Mouse (Mus musculus) cerebellum, adult 9-10 months (tissue): ENCODE measurements at regions not wholly inside any gene's neighbourhood (a gene's known extent, or its start where the extent isn't known, plus 50 kb on each side); places are given as distances from the start of the nearest gene placed in this dataset.

ENCODE experiments used
- DNase-seq: peaks from one replicate; pipeline ENCODE4 v3.0.0; 2022

DNA sequence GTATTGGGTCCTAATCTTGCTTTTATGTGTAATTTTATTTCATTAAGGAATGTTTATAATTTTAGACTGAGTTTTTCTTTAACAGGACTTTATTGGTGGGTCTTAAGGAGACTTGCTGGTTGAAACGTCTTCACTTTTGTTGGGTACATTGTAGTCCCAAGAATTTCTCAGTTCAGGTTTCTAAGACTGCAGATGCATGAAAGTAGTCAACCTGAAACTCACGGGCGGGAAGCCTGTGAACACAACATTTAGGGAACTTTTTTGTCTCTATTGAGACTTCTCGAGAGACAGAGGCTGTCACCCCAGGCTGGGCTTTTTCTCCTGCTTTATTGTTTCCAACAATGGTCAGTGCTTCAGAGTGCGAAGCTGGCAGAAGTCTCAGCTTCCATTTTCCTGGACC, 152.5 kb upstream of the Ankrd55 start:
- no peak for DNase-seq

DNA sequence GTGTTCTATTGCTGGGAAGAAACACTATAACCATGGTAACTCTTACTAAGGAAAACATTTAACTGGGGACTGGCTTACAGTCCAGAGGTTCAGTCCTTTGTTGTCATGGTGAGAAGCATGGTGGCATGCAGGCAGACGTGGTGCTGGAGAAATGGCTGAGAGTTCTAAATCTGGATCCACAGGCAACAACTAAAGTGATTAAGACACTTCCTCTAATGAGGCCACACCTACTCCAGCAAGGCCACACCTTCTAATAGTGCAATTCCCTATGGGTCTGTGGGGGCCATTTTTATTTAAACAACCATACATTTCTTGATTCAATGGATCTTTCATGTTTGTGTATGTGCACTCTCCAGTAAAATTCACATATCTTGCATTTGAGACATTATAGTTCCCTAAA, 151.4 kb upstream of the Ankrd55 start:
- DNase-seq: no peak

DNA sequence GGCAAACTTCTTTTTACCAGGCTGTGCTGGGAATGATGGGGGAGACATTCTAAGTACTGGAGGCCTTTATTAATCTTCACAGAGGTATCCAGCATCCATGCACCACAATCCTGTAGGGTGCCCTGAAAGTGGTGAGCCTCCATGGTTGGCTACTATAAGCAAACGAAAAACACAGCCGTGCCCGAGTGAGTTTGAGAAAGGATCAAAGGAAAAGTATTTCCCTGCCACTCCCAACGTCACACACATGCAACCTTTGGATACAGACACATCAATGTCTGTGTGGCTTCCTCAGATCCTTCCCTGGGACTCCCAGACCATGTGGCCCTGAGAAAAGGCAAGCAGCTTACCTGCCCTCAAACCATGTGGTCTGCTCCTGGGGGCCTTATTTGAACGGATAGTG, 147.4 kb upstream of the Ankrd55 start:
- DNase-seq: no peak

DNA sequence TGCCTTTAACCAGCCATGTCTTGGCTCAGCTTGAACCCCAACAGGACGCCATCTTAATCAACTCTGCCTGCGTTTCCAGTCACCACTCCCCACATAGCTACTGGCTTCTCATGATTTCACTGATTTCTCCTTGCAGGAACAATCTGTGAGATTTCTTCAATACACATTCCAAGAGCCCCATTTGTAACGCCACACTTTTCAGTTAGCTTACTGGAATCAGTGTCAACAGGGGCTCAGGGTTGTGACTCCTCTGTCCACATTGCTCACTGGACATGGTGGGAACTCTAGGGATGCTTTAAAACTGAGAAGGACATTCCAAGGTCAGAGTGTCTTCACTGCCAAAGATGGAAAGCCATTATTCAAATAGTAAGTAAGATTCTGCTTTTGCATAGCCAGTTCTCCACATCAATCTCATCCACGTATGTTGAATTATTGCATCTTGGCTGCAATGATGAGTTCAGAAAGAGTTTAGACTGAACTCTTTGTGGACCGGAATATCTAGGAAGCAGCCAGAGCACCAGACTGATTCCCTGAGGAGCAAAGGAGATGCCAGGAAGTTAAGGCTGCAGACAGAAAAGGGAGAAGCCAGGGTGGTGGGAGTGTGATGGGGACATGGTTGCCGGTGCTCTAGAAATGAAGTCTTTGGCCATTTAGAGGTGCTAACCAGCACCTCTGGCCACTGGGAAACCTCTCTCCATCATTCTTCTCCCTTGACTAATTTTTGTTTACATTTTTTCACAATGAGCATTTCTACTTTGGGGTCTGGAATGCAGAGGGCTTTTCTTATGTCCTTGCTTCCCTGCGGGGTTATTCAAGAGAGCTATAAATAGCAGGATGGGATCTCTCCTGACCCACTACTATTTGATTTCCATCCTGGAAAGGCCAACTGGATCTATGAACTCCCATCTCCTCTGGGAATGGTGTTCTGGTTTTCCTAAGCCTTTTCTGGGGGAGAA, 143.6 kb upstream of the Ankrd55 start:
- no peak for DNase-seq

DNA sequence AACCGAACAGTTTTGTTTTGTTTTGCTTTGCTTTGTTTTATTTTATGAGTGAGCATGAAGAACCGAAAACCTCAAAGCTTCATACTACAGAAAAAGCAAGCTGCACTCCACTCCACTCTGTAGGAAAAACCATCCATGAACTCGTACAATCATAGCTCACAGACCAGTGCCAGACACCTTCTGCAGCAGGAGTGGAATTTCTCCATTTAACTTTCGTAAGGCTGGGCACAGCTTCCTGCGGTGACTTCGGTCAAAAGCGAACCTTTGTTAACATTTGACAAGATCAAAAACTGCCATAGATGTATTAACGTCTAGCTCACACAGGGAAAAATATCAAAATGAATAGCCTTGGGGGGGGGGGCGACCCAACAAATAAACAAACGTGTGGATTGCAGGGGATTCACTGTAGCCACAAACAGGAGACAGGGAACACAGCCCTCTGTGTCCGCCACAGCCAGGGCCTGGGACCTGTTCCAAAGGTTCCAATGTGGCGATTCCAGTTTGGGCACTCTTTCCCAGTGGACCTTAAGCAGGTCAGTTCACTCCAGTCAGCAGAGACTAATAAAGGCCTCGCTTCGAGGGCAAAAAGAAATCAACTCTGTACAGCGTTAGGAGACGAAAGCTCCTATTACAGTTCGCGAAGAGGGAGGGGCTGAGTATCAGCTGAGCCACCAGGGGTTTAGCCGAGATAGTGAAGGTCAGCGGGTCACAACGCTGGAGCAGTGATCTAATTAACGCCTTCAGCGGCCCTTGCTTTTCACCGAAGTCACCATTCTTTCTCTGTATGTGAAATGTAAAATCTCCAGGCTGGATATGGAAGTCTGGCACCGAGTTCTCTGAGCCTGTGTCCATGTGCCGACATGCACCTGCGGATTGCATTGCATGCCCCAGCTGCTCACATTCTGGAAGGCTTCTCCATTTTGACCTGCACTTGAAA, 135.4 kb upstream of the Ankrd55 start:
- peak; percentile 48 for DNase-seq

DNA sequence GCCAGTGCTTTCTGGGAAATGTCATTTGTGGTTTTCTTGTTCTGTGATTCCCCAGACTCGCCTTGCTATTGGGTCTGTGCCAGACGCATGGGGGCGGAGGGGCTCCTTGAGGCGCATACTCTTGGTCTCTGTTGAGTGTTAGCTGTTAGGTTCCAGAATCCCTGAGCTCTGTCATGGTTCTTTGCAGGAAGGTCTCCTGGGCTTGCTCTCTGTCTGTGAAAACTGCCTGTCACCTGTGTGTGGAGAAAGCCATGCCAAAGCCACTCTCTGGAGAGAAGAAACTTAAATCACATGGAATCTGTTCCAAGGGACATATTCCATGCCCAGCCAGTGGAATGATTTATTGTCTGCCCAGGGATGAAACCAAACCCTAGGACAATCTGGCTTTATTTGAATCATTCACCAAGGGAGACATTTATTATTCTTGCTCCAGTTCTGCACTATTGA, 134.5 kb upstream of the Ankrd55 start:
- DNase-seq: peak; percentile 33

DNA sequence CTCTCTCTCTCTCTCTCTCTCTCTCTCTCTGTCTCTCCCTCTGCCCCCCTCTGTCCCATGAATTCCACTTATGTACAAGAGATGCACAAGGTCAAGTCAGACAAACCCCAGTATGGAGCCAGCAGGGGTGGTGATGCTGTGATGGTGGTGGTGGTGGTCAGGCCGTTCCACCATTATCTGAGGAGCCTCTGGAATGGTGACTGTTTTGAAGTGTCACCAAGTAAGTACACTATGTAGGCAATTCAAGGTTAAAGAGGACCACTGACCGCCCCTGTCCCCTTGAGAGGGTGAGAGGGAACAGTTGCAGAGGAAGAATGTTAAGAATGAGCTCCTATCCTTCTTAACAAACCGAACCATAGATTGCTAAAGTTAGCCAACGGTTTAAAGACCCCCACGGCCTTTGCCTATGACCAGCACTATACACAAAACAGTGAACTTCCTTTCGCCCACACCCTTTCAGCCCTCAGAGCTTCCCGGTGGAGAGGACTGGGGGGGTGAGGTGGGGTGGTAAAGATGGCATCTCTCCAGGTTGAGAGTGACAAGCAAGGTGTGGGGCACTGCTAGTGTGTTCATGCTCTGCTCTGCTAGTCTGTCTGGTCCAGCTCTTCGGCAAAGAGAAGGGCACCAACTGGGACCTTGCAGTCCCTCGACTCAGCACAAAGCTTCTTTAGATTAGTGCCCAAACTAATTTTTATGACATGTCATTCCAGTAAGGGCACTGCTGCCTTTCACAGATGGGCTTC, 128.7 kb upstream of the Ankrd55 start:
- DNase-seq: no peak

DNA sequence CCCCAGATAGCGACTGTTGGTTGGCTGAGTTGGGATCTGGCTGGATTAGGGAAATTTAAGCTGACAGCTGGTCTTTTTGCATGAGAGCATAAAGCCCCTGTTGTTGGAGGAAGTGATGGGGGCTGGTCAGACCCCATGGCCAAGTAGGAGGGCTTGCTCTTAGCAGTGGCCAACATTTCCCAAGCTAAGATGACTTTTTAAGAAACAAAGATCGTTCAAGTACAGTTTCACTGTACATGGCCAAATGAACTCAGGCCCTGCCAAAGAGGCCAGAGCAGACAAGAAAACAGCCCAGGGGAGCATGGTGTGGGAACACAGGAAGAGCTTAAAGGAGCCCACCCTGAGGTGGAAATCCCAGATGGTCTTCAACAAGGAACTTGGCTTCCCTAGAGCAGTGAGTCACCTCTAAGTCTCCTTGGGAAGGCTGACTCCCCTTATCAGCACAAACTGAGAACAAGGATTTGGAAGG, 128.0 kb upstream of the Ankrd55 start:
- DNase-seq: no peak

DNA sequence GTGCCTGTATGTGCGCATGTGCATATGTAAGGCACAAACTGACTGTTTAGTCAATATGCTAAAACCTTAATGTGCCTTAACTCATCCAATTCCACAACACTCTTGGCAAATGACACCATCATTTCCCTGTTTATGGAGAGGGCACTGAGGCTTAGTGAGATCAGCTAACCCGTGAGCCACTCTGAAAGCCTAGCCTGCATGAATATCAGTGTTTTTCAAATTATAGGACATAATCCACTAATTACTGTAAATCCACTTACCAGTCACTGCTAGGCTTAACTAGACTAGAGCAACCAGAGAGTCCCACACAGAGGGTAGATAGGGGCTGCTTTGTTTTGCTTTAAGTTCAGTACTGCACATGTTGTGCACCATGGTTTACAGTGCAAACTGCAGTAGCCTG, 127.5 kb upstream of the Ankrd55 start:
- DNase-seq: no peak

DNA sequence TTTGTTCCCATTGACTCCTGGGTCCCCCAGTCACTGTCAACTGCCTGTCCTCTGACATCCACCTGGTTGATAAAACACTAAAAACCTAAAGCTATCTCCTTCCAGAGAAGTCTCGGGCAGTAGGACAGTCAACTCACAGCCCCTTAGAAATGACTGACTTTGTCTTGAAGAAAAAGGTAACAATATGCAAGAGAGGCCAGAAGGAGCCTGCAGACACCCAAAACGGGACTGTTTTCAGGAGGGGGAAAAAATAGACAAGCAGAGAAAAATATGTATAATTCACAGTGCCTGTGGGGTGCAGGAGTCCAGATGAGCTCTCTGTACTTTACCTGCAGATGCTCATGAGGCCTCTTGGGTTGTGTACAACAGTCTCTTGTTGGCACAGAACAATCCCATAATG, 126.4 kb upstream of the Ankrd55 start:
- no peak for DNase-seq

DNA sequence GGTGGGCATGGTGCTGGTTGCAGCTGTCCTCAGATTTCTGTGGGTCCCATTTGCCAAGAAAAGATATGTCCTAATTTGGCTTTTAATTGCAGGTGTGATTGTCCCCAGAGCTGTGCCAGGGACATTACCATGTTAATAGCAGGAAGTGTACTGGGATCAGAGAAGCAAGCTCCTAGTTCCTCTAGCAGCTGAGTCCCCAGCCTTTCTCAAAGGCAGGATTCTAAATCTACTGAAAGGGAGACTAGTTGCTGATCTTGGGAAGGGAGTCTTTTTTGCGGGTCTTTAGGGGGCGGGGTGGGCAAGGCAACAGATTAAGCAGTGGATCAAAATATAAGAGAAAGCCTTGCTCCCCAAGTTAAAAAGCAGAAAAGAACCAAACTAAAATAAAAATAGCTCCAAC, 122.3 kb upstream of the Ankrd55 start:
- DNase-seq: no peak

DNA sequence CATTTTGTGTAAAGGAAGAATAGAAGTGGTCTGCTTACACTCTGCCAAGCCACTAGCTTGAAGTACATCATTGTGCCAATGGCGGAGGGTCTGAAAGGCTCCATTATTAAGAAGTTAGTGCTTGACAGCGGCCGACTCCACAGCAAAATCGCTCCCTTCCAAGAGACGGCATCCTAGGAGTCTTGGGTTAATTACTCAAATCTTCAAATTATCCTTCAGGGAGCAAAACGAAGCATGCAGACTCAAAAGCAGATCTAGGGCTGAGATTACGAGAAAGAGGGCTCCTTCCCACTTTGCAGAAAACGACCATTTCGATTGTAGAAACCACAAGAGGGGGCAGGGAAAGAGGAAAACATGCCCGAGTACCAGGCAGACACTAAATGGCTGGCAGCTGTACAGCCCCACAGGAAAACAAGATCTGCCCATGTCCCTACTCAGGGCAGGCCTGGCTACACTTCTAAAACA, 121.9 kb upstream of the Ankrd55 start:
- DNase-seq: no peak

DNA sequence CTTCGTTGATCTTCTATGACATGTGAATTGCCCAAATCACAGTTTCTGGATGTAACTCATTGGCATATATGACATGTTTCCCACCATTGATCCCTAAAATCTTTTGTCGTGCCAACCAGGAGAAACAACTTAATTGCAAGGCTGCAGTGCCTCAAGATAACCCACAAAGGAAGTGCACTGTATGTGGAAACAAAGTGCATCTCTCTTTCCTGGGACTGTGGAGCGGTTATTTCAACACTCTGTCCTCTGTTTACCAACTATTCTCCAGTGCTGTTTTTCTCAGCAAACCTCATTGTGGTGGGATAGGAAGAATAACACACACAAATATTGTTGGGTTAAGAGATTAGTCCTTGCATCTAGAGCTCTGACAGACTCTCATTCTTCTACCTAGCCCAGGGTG, 119.8 kb upstream of the Ankrd55 start:
- no peak for DNase-seq

DNA sequence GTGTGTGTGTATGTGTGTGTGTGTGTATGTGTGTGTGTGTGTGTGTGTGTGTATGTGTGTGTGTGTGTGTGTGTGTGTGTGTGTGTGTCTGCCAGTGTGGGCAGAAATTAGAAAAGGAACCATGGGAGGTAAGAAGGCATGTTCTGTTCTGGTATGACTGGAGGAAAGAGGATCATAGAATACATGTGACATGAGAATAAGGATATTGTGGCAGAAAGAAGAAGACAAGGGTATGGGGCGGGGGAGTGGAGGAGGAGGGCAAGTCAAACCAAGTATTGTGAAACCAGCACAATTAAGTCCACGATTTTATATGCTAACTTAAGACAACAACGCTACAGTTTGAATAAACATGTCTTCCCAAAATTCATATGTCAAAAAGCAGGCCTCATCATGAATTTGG, 117.4 kb upstream of the Ankrd55 start:
- no peak for DNase-seq

DNA sequence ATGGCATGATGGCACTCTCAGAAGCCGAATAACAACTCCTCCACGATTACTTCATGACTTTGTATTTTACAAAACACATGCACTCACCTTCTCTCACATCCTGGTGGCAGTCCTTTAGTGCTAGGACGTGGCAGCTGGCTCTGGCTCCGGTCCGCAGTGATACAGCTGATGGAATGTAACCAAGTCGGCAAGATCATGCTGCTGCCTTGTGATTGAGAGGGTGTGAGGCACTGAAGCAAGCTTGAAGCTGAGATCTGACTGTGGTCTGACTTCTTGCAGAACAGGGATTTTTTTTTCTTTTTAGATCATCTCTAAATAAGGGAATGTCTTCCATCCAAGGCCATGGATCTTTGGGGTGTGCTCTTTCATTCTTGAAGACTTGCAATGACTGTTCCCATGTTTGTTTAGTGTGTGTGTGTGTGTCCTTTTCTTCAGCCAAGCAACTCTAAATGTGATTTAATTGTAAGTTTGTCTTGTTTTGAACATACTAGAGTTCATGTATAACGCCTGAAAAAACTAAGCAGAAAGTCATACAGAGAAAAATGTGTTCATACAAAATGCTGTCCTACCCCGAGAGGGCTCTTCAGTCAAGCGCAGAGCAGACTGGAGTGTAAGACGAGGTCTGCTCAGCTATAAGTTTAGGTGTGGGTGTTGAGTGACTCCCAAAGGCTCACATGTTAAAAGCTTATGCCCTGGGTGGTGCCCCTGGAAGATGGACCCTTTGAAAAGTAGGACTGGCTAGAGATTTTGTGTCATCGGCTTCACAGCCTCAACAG, 116.1 kb upstream of the Ankrd55 start:
- DNase-seq: no peak

DNA sequence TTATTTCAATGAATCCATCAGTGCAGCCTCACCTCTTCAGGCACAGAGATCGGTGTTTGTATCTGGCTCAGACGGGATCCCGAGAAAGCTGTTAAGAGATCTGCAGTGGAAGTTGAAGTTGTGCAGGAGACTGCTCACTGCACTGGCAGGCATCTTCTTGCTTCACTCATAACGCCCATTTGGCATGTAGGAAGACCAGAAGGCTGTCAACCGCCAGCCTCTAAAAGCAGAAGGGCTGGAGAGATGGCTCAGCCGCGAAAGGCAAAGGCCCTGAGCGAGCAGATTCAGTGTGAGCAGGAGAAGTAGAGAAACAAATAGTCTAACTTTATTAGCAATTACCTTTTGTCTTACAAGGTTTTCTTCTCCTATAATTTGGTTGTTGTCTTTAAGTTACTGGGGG, 114.3 kb upstream of the Ankrd55 start:
- DNase-seq: no peak

DNA sequence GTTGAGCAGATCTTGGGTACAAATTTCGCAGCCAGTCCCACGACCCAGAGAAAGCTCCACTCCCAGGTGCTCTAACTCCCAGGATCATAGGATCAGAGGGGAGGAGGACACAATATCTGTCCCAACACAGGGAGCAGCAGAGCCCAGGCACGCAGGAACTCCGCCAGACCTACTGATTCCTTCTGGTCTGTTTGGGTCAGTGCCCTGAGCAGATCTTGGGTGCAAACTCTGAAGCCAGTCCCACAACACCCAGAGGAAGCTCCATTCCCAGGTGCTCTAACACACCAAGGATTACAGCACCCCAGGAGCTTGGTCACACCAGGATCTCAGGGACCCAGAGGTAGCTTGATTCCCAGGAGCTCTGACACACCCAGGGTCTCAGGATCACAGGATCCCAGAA, 110.2 kb upstream of the Ankrd55 start:
- DNase-seq: no peak

DNA sequence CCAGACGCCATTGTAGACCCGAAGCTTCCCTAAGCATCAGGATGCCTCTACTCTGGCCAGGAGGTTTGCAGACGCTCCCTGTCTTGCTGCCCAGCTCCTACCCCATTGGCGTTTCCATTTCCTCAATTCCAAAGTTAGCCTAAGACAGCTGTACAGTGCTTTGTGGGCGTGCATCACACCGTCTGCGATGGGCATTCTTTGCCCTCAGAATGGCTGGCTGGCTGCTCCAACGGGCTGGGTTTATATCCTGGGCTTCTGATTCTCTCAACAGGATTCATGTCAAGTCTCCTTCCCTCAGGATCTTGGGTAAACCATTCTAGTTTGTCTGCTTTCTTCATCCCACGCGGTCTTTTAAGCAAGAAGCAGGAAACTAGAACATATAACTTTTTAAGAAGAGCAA, 104.3 kb upstream of the Ankrd55 start:
- no peak for DNase-seq

DNA sequence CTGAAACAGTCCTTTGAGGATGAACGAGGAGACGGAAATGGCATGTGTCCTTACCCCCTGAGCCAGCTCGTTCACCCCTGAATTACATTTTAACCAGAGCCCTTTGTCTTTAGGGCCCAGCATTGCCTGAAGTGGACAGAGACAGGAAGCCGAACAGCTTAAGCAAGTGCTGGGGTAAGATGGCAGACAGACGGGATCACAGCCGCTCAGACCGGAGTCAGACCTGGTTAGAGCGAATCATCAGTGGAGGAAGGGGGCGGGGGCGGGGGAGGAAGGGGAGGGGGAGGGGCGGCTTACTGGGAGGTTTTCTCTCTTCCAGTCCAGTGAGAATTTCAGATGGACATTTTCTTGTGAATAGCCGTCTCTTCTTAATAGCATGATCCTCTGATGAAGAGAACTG, 103.1 kb upstream of the Ankrd55 start:
- DNase-seq: no peak

DNA sequence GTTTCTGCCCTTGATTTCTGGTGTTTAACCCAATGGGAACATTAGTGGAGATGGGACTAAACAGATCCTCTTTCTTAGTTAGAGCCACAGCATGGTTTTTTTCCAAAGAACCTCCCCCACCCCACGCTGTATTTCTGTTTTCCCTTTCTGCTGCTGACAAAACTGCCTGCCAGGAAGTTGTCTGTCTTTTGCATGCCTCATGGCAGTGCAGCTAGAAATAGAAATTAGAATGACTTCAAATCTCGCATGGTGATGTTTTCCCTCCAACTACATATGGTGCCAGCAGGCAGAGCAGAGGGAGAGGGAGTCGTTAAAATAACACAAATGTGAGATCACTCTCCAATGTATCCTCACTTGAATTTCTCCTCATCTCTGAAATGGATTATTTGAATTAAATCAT, 101.0 kb upstream of the Ankrd55 start:
- no peak for DNase-seq

DNA sequence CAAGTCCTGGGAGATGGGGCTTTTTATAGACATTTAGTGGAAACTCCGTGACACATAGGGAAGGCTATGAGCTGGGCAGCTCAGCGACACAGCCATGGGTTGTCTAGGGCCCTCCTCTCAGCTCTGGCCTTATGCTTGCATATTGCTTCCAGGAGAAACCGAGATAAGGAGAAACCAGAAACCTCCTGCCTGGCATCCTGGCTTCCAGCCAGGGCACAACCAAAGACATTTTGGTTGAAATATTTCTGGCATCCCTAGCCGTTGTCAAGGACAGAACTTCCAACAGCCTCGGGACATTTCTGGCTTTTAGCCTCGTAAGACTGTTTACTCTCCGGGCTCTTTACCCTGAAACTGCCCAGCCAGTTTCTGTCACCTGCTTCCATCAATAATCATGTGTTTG, 99.9 kb upstream of the Ankrd55 start:
- DNase-seq: peak; percentile 44
